Mouse (Mus musculus) brain, embryonic 18.5 days (tissue): ENCODE results near the gene Inhbb.
A peak's percentile ranks its signal among the peaks of the same experiment; 100 is the strongest.

ENCODE experiments used
- DNase-seq: peaks from one replicate; pipeline ENCODE4 v3.0.0-alpha.2; 2012; ENCODE audit warnings: low read depth, low spot score

Inhbb gene

GRCm38 (mm10) chr1:119383916-119384315 is 38.1 kb downstream of the Inhbb start:
- DNase-seq, result peak; percentile 56

DNA sequence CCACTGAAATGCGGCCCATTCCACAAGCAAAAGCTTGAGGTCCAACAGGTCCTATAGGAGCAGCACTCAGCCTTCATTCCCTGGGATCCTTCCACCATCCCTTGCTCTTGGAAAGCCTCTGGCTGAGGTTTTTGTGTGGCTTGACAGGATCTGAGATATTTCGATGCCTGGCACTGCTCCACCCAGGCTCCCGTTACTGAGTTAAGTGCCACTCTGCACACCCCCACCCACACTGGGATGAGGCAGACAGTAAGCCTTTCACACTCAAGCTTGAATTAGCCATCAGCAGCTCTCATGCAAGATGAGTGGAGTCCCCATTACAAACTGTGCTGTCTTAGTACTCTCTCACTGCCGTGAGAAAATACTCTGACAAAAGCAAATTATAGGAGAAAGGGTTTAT is 41.4 kb downstream of the Inhbb start:
- no peak for DNase-seq

DNA sequence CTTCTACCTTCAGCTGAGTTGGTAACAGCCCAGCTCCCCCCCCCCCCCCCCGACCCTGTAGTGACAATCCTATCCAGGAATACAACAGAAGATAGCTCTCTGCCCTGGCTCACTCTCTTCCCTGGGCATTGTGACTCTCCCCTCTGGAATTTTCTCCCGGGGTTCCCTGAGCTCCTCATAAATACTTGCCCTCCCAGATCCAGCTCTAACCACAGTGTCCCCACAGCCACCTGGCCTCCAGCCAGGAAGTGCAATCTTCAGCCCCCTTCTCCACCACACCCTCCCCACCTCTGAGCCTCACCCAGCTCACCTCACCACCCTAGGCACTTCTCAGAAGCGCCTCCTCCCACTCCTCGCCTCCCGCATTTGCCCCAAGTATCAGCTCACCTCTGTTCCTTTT is 46.7 kb downstream of the Inhbb start:
- no peak for DNase-seq

DNA sequence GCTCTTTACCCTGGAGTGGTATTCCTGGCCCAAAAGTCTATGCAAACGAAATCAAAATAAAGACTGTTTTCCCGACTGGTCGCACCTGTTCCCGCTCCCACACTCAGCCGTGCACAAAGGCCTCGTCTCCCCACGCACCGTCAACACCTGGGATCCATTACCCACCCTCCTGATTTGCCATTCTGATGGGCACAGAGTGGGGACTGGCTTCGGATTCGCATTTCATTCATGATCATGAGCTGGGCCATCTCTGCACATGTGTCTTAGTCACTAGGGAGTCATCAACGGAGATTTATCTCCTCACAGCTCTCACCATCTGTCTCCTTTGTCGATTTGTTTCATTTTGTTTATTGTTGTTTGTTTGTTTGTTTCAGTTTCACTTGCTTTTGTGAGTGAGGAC is 54.5 kb downstream of the Inhbb start:
- DNase-seq, result no peak

GRCm38 (mm10) chr1:119366315-119366714 is 55.7 kb downstream of the Inhbb start:
- DNase-seq, result no peak
